In genomic region chr1:157054659-157055058, GRCm38 (mm10) we compare ENCODE assay signal across 15 mouse cellular contexts. TPM values are rescaled to one million over a fixed set of nuclear protein-coding genes. Genes with fewer than 3 reads are reported as not detected.
DNase-seq lines count a peak whose midpoint lies in the region; ATAC-seq and TF ChIP-seq lines count a peak whose summit lies in the region.
"Had no signal": no experiment of that assay in that cellular context is flagged by ENCODE, and none has a peak within 500 bp of the region (broad histone marks: within the 10 kb centered on the region; RNA-seq: fewer than 3 reads in every experiment).

No protein-coding gene starts in this region.

- H3K4me2 ChIP-seq in heart, embryonic 15.5 days = peak overlapping the region; percentile 48; the same call in 1 of the 2 replicates
- no peak overlapping the region for H3K4me2 ChIP-seq in hindbrain, embryonic 11.5 days (replicated peaks; ENCODE audit: low read depth, low read length)

- no peaks in the 10 kb centered on the region for H3K27me3 ChIP-seq in heart, embryonic 15.5 days
- peaks cover 6% of the 10 kb centered on the region; the same call in 1 of the 2 replicates for H3K27me3 ChIP-seq in hindbrain, embryonic 11.5 days (ENCODE audit: control insufficient read depth, insufficient read depth, low read length)

- no peak for DNase-seq in heart, adult 18-20 months
- peak; percentile 71 for DNase-seq in brain, embryonic 14.5 days (ENCODE audit: low read depth)
- no peak for DNase-seq in hindbrain, embryonic 11.5 days (ENCODE audit: low spot score)
- no peak for DNase-seq in spleen, adult 12 weeks (ENCODE audit: low spot score)
- DNase-seq in urinary bladder, postnatal 10 days (ENCODE audit: low spot score) = no peak
- DNase-seq in cerebellum, postnatal 36 days = no peak
- DNase-seq: gastrocnemius, postnatal 25 days; lung, adult 18-20 months; right cerebral cortex, postnatal 14 days had no signal

- no peak overlapping the region for H3K4me3 ChIP-seq in heart, embryonic 15.5 days
- no peak overlapping the region for H3K4me3 ChIP-seq in hindbrain, embryonic 11.5 days (ENCODE audit: low read depth, low read length)

- WGBS in heart, embryonic 15.5 days = 58% methylated on average over 7 of the region's 7 CpGs
- WGBS in hindbrain, embryonic 11.5 days = 76% methylated on average over 7 of the region's 7 CpGs

- H3K9me3 ChIP-seq in heart, embryonic 15.5 days (replicated peaks) = no peaks in the 10 kb centered on the region
- H3K9me3 ChIP-seq in hindbrain, embryonic 11.5 days (ENCODE audit: control insufficient read depth, low read length) = no peaks in the 10 kb centered on the region

- ATAC-seq in heart, embryonic 15.5 days (replicated peaks; ENCODE audit: insufficient number of reproducible peaks, insufficient read depth, low FRiP score, low read depth) = no peak
- no peak for ATAC-seq in hindbrain, embryonic 11.5 days (ENCODE audit: low FRiP score)
- ATAC-seq in megakaryocyte-erythroid progenitor cell, adult 5-6 weeks (replicated peaks; ENCODE audit: low FRiP score, low TSS enrichment, poor library complexity, severe bottlenecking) = peak; percentile 33; the same call in 1 of the 2 replicates
- ATAC-seq: CD4-positive, CD25-positive, alpha-beta regulatory T cell, adult 4 months had no signal

- peak overlapping the region; percentile 87 for H3K27ac ChIP-seq in heart, embryonic 15.5 days
- H3K27ac ChIP-seq in hindbrain, embryonic 11.5 days (ENCODE audit: low read depth, low read length) = peak overlapping the region; percentile 79
- H3K27ac ChIP-seq: stomach, postnatal 0 days had no signal

- no peak overlapping the region for H3K9ac ChIP-seq in heart, embryonic 15.5 days
- no peak overlapping the region for H3K9ac ChIP-seq in hindbrain, embryonic 11.5 days (ENCODE audit: low read depth, low read length)

- H3K4me1 ChIP-seq in heart, embryonic 15.5 days (replicated peaks) = peaks cover 22% of the 10 kb centered on the region
- H3K4me1 ChIP-seq in hindbrain, embryonic 11.5 days (replicated peaks; ENCODE audit: control insufficient read depth, insufficient read depth, low read length) = no peaks in the 10 kb centered on the region

- no peak for TF ChIP-seq POLR2A in brain, embryonic 14.5 days (IDR thresholded peaks at IDR 0.05; ENCODE audit: borderline replicate concordance, extremely low read depth, insufficient read depth, insufficient read length, poor library complexity, severe bottlenecking)

- no peak for TF ChIP-seq CTCF in brain, embryonic 14.5 days (IDR thresholded peaks at IDR 0.05; ENCODE audit: borderline replicate concordance, extremely low read depth, insufficient read depth, insufficient read length)

- H3K36me3 ChIP-seq in heart, embryonic 15.5 days = no peaks in the 10 kb centered on the region
- no peaks in the 10 kb centered on the region for H3K36me3 ChIP-seq in hindbrain, embryonic 11.5 days (ENCODE audit: control insufficient read depth, insufficient read depth, low read length)

RNA-seq across cellular contexts. Expression of gene Tex35, which starts 53.8 kb away (rescaled TPM):
- polyA plus RNA-seq in heart, embryonic 15.5 days (2015; fragmentation: Nextera tagmentation; extraction: Ambion mirVana) = not detected in 2 replicates
- total RNA-seq in heart, adult 18-20 months (2021) = not detected
- polyA plus RNA-seq in brain, embryonic 14.5 days (2012; rRNA removed) = 0.11 and 0.15 TPM in 2 replicates
- not detected in 2 replicates for polyA plus RNA-seq in hindbrain, embryonic 11.5 days (2014; fragmentation: Nextera tagmentation; extraction: Ambion mirVana)
- not detected in 2 replicates for total RNA-seq in megakaryocyte-erythroid progenitor cell, adult 5-6 weeks (2014; fragmentation: Nextera tagmentation)
- total RNA-seq in megakaryocyte-erythroid progenitor cell, adult 5-6 weeks (2017) = not detected in 2 replicates
- total RNA-seq: adrenal gland, postnatal 4 days; gastrocnemius, postnatal 25 days had no signal
- polyA plus RNA-seq: kidney, embryonic 14.5 days; stomach, postnatal 0 days had no signal
